Mouse (Mus musculus): ENCODE data around the gene Ddx46.

DNA sequence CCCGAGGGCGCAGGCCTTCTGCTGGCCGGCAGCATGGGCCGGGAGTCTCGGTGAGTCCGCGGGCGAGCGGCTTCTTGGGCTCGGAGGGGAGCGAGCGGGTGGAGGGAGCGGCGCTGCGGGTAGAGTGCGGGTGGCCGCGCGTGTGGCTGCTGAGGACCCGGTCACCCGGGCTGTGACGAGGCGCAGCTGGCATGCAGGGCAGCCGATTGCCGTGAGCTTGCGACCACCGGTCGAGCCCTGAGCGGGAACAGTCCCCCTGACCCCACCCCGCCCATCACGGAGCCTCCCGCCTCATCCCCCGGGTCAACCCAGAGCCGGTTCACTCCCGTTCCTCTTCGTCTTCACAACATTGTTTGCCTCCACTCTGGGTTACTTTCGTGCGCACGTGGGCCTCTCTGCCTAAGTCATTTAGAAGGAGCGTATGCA, 332 bp downstream of the Ddx46 start:
- TF ChIP-seq POLR2A (IDR thresholded peaks at IDR 0.05; ENCODE audit: borderline replicate concordance, extremely low read depth, insufficient read depth, insufficient read length, poor library complexity, severe bottlenecking) (no peak), CTCF (IDR thresholded peaks at IDR 0.05; ENCODE audit: borderline replicate concordance, extremely low read depth, insufficient read depth, insufficient read length) (no peak)
